Mouse (Mus musculus): ENCODE measurements around the gene Nckap5l.
A peak's percentile ranks its signal among the peaks of the same experiment; 100 is the strongest.

The Nckap5l gene

GRCm38 (mm10) chr15:99457606-99458401, at the start of gene Nckap5l:
Nckap5l (minus strand) TSS chr15:99457748.
- peak; percentile 98 for DNase-seq (ENCODE audit: extremely low spot score)

- no peak for DNase-seq (ENCODE audit: extremely low spot score)
Observed at GRCm38 (mm10) chr15:99505324-99506095, 48.0 kb upstream of the Nckap5l start.

GRCm38 (mm10) chr15:99503256-99503655, 45.7 kb upstream of the Nckap5l start:
- DNase-seq (ENCODE audit: extremely low spot score): no peak

- no peak for DNase-seq (ENCODE audit: extremely low spot score)
Observed at GRCm38 (mm10) chr15:99502311-99502831, 44.8 kb upstream of the Nckap5l start.

- DNase-seq (ENCODE audit: extremely low spot score): no peak
Observed at GRCm38 (mm10) chr15:99501292-99502260, 44.0 kb upstream of the Nckap5l start.

GRCm38 (mm10) chr15:99500320-99500719, 42.8 kb upstream of the Nckap5l start:
- DNase-seq (ENCODE audit: extremely low spot score): no peak

GRCm38 (mm10) chr15:99499726-99500125, 42.2 kb upstream of the Nckap5l start:
- DNase-seq (ENCODE audit: extremely low spot score): no peak

GRCm38 (mm10) chr15:99498781-99499180, 41.2 kb upstream of the Nckap5l start:
- no peak for DNase-seq (ENCODE audit: extremely low spot score)

- no peak for DNase-seq (ENCODE audit: extremely low spot score)
Observed at GRCm38 (mm10) chr15:99498356-99498755, 40.8 kb upstream of the Nckap5l start.

GRCm38 (mm10) chr15:99497527-99498242, 40.1 kb upstream of the Nckap5l start:
- DNase-seq (ENCODE audit: extremely low spot score): no peak

GRCm38 (mm10) chr15:99497061-99497460, 39.5 kb upstream of the Nckap5l start:
- peak; percentile 63 for DNase-seq (ENCODE audit: extremely low spot score)

- no peak for DNase-seq (ENCODE audit: extremely low spot score)
Observed at GRCm38 (mm10) chr15:99484745-99485144, 27.2 kb upstream of the Nckap5l start.

- DNase-seq (ENCODE audit: extremely low spot score): no peak
Observed at GRCm38 (mm10) chr15:99475814-99476213, 18.3 kb upstream of the Nckap5l start.

- peak; percentile 96 for DNase-seq (ENCODE audit: extremely low spot score)
Observed at GRCm38 (mm10) chr15:99474576-99474926, 17.0 kb upstream of the Nckap5l start, which contains the start of gene Bcdin3d. Bcdin3d (minus strand) TSS chr15:99474730.

- no peak for DNase-seq (ENCODE audit: extremely low spot score)
Observed at GRCm38 (mm10) chr15:99473801-99474575, 16.4 kb upstream of the Nckap5l start.

- DNase-seq (ENCODE audit: extremely low spot score): no peak
Observed at GRCm38 (mm10) chr15:99472972-99473371, 15.4 kb upstream of the Nckap5l start.

- no peak for DNase-seq (ENCODE audit: extremely low spot score)
Observed at GRCm38 (mm10) chr15:99471677-99472063, 14.1 kb upstream of the Nckap5l start.

GRCm38 (mm10) chr15:99470971-99471676, 13.6 kb upstream of the Nckap5l start:
- peak; percentile 33 for DNase-seq (ENCODE audit: extremely low spot score)

- DNase-seq (ENCODE audit: extremely low spot score): no peak
Observed at GRCm38 (mm10) chr15:99470224-99470761, 12.7 kb upstream of the Nckap5l start.

Data from embryo, embryonic 9.5 days (tissue).